Mouse (Mus musculus): ENCODE data around the gene Mxra8. TPM values are rescaled to one million over a fixed set of nuclear protein-coding genes. Genes with fewer than 3 reads are reported as not detected.

Mxra8 gene
- polyA plus RNA-seq (2016; fragmentation: Nextera tagmentation; extraction: Ambion mirVana): 40.6 and 40.7 TPM in 2 replicates

DNA sequence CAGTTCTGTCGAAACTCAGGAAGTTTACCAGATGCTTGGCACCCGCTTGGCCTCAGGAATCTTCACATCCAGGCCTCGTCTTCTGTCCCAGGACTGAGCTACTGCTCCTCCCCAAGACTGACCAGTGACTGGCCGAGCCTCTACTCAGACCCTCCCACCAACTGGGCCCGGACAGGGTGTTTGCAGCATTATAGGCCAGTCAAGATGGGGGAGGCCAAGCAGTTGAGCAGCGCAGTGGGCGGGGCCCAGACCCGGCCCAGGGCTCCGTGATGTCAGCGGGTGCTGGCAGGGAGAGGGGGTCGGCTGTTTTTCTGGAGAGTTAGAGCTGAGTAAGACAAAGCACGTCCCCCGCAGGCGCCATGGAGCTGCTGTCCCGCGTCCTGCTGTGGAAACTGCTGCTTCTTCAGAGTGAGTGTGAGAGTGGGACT lies at the start of gene Mxra8:
TSS of gene Mxra8 (plus strand) at position 198 of the 428 bp plus-strand sequence.
- peak; percentile 67 for ATAC-seq (ENCODE audit: low FRiP score)
- H3K4me2 ChIP-seq (replicated peaks): peak within 1 kb of the TSS; percentile 70
- WGBS: 2% methylated on average over 16 of the region's 16 CpGs
- H3K9ac ChIP-seq: peak within 1 kb of the TSS; percentile 62
- H3K27ac ChIP-seq: peak within 1 kb of the TSS; percentile 55; the same call in 1 of the 2 replicates
- H3K9me3 ChIP-seq (replicated peaks): no peaks in the 10 kb centered on the region
- H3K27me3 ChIP-seq: peaks cover 17% of the 10 kb centered on the region
- peaks cover 5% of the 10 kb centered on the region; the same call in 1 of the 2 replicates for H3K36me3 ChIP-seq
- H3K4me3 ChIP-seq: peak within 1 kb of the TSS; percentile 36
- H3K4me1 ChIP-seq: peaks cover 28% of the 10 kb centered on the region

DNA sequence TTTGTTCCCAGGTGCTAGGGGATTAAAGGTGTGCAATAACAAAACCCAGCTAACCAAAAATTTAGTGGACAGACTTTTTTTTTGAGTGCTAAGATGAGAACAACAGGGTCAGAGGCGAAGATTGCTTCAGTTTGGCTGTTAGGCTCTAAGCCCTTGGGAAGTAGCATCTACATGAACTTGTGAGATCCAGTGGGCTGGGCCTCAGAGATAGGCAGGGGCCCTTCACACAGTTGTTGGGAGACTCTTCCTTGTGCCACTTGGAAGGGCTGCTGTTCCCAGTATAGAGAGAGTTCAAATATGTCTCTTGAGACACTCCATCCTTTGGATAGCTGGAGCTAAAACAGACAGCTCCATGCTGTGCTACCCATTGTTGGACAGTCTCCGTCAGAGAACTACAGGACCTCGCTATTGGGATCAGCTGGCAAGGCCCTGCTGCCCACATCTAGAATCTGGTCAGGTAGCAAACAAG lies 49.4 kb upstream of the Mxra8 start, which contains the start of gene Ankrd65:
TSS of gene Ankrd65 (plus strand) at position 419 of the 469 bp plus-strand sequence.
- peaks cover 5% of the 10 kb centered on the region; the same call in 1 of the 2 replicates for H3K27me3 ChIP-seq
- no peak within 1 kb of the TSS for H3K4me3 ChIP-seq
- no peak for ATAC-seq (ENCODE audit: low FRiP score)
- no peaks in the 10 kb centered on the region for H3K9me3 ChIP-seq (replicated peaks)
- H3K4me2 ChIP-seq (replicated peaks): no peak within 1 kb of the TSS
- 71% methylated on average over 3 of the region's 3 CpGs for WGBS
- no peaks in the 10 kb centered on the region for H3K36me3 ChIP-seq
- peaks cover under 1% of the 10 kb centered on the region; the same call in 1 of the 2 replicates for H3K4me1 ChIP-seq
- no peak within 1 kb of the TSS for H3K27ac ChIP-seq
- no peak within 1 kb of the TSS for H3K9ac ChIP-seq

DNA sequence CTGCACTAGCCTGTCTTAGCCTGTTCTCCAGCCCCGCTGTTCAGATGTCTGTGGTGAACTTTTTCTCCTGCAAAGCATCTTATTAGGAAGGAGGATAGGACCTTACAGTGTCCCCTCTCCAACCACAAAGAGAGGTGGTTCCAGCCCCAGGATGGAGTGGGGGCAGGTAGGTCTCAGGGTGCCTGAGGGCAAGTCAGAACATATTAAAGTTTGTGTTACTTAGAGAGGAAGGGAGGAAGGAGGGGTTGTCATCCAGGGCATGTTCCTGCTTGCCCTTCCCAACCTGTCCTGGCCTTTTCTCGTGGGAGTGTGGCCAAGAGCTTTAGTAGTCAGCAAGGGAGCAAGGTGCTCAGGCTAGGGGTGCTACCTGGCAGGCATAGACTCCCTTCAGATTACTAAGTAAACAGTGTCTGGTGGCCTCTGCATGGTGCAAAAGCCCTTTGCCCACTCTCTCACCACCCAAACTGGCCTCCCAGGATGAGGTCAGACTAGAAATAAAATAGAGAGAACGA lies 48.8 kb upstream of the Mxra8 start:
- no peak overlapping the region for H3K9ac ChIP-seq
- no peak overlapping the region for H3K4me3 ChIP-seq
- H3K4me1 ChIP-seq: no peaks in the 10 kb centered on the region
- H3K27me3 ChIP-seq: peaks cover 5% of the 10 kb centered on the region; the same call in 1 of the 2 replicates
- no peak overlapping the region for H3K27ac ChIP-seq
- H3K36me3 ChIP-seq: no peaks in the 10 kb centered on the region
- H3K9me3 ChIP-seq (replicated peaks): no peaks in the 10 kb centered on the region
- 72% methylated on average over 3 of the region's 3 CpGs for WGBS
- ATAC-seq (ENCODE audit: low FRiP score): no peak
- H3K4me2 ChIP-seq (replicated peaks): no peak overlapping the region

DNA sequence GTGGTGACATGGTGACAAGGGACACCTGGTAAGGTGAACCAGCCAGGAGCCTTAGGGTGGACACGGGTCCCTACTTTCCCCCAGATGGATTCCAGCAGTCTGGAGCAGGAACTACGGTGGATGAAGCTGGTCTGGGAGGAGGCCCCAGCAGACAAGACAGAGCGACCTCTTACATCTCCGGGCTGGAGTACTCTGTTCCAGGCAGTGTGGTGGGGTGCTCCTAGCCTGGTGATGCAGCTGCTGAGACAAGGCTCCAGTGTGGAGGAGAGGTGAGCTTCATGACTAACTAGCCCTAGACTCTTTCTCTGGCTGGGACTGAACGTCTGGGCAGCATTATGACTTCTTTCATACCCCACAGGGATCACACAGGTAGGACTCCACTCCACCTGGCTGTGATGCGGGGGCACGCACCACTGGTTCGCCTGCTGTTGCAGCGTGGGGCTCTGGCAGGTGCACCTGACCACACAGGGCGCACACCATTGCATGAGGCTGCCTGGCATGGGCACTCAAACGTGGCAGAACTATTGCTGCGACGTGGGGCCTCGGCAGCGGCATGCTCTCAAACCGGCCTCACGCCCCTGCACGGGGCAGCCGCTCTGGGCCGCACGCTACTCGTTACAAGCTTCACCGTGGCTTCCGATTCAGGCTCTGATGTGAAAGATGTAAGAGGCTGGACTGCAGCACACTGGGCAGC lies 48.1 kb upstream of the Mxra8 start:
- H3K4me2 ChIP-seq (replicated peaks): no peak overlapping the region
- H3K9ac ChIP-seq: no peak overlapping the region
- H3K4me1 ChIP-seq: no peaks in the 10 kb centered on the region
- no peaks in the 10 kb centered on the region for H3K36me3 ChIP-seq
- no peaks in the 10 kb centered on the region for H3K9me3 ChIP-seq (replicated peaks)
- WGBS: 74% methylated on average over 24 of the region's 24 CpGs
- no peak overlapping the region for H3K4me3 ChIP-seq
- no peak for ATAC-seq (ENCODE audit: low FRiP score)
- no peak overlapping the region for H3K27ac ChIP-seq
- H3K27me3 ChIP-seq: peaks cover 7% of the 10 kb centered on the region; the same call in 1 of the 2 replicates

DNA sequence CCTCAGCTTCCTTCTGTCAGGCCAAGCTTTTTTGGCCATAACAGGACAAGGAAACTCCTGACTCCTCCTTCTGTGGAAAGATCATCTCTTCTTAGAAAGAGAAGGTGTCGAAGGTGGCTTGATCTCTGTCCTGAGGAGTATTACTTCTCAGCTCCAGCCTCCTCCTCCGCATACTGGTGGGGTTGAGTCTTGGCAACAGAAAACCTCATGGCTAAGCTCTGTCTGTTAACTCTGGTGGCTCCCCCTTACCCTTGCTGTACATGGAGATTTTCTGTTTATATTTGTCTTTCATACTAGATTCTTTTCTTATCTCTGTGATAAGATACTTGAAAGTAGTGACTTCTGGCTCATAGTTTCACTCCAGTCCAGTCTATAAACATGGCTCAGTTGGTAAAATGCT lies 45.8 kb upstream of the Mxra8 start:
- no peak for ATAC-seq (ENCODE audit: low FRiP score)
- H3K36me3 ChIP-seq: no peaks in the 10 kb centered on the region
- no peak overlapping the region for H3K9ac ChIP-seq
- H3K4me3 ChIP-seq: no peak overlapping the region
- H3K27ac ChIP-seq: no peak overlapping the region
- WGBS: 79% methylated on average over 2 of the region's 2 CpGs
- H3K9me3 ChIP-seq (replicated peaks): no peaks in the 10 kb centered on the region
- H3K27me3 ChIP-seq: peaks cover 7% of the 10 kb centered on the region; the same call in 1 of the 2 replicates
- no peak overlapping the region for H3K4me2 ChIP-seq (replicated peaks)
- no peaks in the 10 kb centered on the region for H3K4me1 ChIP-seq

DNA sequence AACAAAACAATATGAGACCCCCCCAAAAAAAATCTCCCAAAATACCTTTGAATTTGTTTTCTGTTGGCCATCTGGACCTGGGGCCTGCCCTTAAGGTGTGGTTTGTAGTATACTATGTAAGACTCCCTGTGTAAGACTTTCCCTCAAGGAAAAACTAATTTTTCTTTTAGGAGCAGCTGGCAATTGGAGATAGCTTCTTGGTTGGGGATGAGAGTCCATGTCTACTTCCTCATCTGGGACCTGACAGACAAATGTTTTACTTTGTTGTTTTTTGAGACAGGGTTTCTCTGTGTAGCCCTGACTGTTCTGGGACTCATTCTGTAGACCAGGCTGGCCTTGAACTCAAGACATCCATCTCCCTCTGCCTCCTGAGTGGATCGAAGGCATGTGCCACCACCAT lies 37.4 kb upstream of the Mxra8 start:
- Histone ChIP-seq H3K4me2 (replicated peaks) (no peak overlapping the region), H3K9me3 (replicated peaks) (no peaks in the 10 kb centered on the region), H3K4me1 (peaks cover 17% of the 10 kb centered on the region), H3K36me3 (peaks cover 6% of the 10 kb centered on the region; the same call in 1 of the 2 replicates), H3K27me3 (no peaks in the 10 kb centered on the region), H3K27ac (no peak overlapping the region), H3K4me3 (no peak overlapping the region), H3K9ac (no peak overlapping the region)
- ATAC-seq (ENCODE audit: low FRiP score): no peak
- 100% methylated on average over 1 of the region's 1 CpGs for WGBS

DNA sequence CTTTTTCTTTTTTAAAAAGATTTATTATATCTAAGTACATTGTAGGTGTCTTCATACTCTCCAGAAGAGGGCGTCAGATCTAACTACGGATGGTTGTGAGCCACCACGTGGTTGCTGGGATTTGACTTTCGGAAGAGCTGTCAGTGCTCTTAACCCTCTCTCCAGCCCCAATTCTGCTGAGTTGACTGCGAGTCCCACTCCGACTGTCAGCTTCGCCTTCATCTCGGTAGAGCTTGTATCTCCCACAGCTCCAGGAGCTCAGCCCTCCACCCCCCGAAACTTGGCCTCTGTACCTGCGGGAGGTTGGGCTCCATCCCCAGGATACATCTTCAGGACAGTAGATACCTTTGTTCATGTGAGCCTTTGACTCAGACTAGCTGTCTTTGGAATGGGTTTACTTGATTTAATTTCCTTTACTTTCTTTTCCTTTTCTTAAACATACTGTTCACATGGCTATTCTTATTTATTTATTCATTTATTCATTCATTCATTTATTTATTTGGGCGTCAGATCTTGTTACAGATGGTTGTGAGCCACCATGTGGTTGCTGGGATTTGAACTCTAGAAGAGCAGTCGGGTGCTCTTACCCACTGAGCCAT lies 36.6 kb upstream of the Mxra8 start, which contains the start of gene Mrpl20:
TSS of gene Mrpl20 (plus strand) at position 138 of the 599 bp plus-strand sequence.
- ATAC-seq (ENCODE audit: low FRiP score): peak; percentile 31; the same call in 1 of the 2 replicates
- no peaks in the 10 kb centered on the region for H3K27me3 ChIP-seq
- peak within 1 kb of the TSS; percentile 89 for H3K9ac ChIP-seq
- no peaks in the 10 kb centered on the region for H3K9me3 ChIP-seq (replicated peaks)
- H3K4me1 ChIP-seq: peaks cover 17% of the 10 kb centered on the region
- peak within 1 kb of the TSS; percentile 94 for H3K4me3 ChIP-seq
- 10% methylated on average over 12 of the region's 12 CpGs for WGBS
- H3K27ac ChIP-seq: peak within 1 kb of the TSS; percentile 73
- peak within 1 kb of the TSS; percentile 65 for H3K4me2 ChIP-seq (replicated peaks)
- H3K36me3 ChIP-seq: peaks cover 12% of the 10 kb centered on the region

DNA sequence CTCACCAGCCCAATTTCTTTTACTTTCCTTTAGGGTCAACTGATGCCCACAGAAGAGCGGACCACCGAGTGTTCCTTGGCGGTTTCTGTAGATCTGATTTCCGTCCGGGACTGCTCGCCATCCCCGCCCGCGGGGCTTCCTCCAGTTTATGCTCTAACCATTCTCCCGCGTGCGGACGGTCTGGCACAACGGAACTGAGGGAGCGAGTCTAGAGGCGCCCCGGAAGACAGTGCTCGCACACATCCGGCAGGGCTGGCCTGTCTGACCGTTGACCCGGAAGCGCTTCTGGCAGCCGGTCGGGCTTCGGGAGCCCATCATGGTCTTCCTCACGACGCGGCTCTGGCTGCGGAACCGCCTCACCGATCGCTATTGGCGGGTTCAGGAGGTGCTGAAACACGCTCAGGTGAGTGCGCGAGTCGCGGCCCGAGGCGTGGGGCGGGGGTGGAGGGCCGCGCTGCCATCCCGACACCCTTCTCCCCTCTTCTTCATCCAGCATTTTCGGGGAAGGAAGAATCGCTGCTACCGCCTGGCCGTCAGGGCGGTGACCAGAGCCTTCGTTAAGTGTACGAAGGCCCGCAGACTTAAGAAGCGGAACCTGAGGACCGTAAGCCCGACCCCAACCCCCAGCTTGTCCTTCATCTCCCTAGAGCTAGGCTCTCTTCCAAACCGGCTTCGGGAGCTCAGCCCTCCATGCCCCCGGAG lies 36.0 kb upstream of the Mxra8 start:
- peak overlapping the region; percentile 73 for H3K27ac ChIP-seq
- peaks cover 17% of the 10 kb centered on the region for H3K4me1 ChIP-seq
- peak; percentile 96 for ATAC-seq (ENCODE audit: low FRiP score)
- H3K27me3 ChIP-seq: no peaks in the 10 kb centered on the region
- no peaks in the 10 kb centered on the region for H3K9me3 ChIP-seq (replicated peaks)
- peak overlapping the region; percentile 65 for H3K4me2 ChIP-seq (replicated peaks)
- H3K9ac ChIP-seq: peak overlapping the region; percentile 89
- H3K36me3 ChIP-seq: peaks cover 19% of the 10 kb centered on the region
- under 1% methylated on average over 58 of the region's 58 CpGs for WGBS
- peak overlapping the region; percentile 94 for H3K4me3 ChIP-seq

DNA sequence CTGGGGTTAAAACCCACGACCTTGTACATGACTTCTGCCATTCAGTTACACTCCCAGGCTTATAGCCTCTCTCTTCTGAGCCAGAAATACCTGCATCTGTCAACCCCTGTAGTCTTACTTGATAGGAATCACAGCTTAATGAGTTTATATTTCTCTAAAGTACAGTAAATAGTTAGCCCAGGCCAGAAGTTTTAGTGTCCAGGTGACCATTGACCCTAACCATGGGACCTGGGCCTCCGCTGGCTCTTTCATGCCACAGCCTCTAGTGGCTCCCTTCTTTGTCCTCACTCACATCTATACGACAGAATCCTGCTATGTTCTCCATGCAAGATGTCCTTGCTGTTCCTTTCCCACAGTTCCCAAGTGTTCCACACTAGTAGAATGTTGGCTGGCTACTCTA lies 31.6 kb upstream of the Mxra8 start:
- 87% methylated on average over 3 of the region's 3 CpGs for WGBS
- no peak overlapping the region for H3K4me2 ChIP-seq (replicated peaks)
- H3K4me1 ChIP-seq: peaks cover 24% of the 10 kb centered on the region
- no peak overlapping the region for H3K9ac ChIP-seq
- H3K36me3 ChIP-seq: peaks cover 46% of the 10 kb centered on the region
- no peak overlapping the region for H3K4me3 ChIP-seq
- H3K27me3 ChIP-seq: no peaks in the 10 kb centered on the region
- no peak for ATAC-seq (ENCODE audit: low FRiP score)
- no peak overlapping the region for H3K27ac ChIP-seq
- no peaks in the 10 kb centered on the region for H3K9me3 ChIP-seq (replicated peaks)

DNA sequence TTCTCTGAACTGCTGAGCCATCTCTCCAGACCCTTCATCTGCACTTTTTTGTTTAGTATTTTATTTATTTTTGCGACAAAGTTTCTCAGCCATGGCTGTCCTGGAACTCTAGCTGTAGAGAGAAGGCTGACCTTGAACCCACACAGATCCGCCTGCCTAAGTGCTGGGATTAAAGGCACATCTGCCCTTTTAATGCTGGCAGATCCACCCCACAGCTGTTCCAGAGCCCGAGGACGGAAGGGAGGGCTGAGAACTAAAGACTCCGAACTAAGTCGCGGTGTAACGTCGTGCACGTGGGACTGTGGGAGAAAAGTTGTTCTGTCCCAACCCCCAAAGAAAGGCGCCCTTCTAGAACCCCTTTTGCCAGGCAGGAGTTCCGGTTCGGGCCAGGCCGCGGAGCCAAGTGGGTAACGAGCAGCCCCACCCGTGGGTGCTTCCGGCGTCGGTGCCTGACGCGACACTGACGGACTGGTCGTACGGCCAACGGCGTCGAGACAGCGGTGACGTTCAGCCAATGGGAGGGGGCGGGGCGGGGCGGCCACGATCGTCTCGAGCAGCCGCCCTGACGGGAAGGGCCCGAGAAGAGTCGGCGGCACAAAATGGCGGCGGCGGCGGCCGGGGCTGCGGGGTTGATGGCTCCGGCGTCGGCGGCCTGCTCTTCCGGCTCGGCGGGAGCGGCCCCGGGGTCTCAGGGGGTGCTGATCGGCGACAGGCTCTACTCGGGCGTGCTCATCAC lies 27.4 kb upstream of the Mxra8 start, which contains the start of gene Ccnl2:
TSS of gene Ccnl2 (plus strand) at position 561 of the 736 bp plus-strand sequence.
- H3K27me3 ChIP-seq: no peaks in the 10 kb centered on the region

DNA sequence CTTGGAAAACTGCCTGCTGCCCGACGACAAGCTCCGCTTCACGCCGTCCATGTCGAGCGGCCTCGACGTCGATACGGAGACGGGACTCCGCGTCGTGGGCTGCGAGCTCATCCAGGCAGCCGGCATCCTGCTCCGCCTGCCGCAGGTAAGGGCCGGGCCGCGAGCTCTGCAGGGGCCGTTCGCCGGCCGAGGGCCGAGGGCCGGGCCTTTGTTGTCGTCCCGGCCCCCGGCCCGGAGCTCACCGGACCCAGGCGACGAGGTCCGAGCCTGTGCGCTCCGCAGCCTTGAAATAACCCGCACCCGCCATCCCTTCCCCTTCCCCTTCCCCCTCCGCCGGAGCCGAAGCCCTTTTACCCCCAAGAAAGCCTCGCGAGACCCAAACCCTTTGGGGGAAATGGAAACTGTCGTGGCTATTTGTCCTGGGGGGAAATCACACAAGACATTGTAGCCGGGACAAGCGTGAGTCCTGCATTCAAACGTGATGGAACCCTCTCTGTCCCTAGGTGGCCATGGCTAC lies 26.8 kb upstream of the Mxra8 start:
- 0% methylated on average over 49 of the region's 49 CpGs for WGBS
- Histone ChIP-seq H3K4me2 (replicated peaks) (peak overlapping the region; percentile 82), H3K9me3 (replicated peaks) (no peaks in the 10 kb centered on the region), H3K9ac (peak overlapping the region; percentile 98), H3K4me3 (peak overlapping the region; percentile 92), H3K36me3 (peaks cover 72% of the 10 kb centered on the region), H3K27ac (peak overlapping the region; percentile 85), H3K27me3 (no peaks in the 10 kb centered on the region), H3K4me1 (peaks cover 25% of the 10 kb centered on the region)
- peak; percentile 53 for ATAC-seq (ENCODE audit: low FRiP score)

More for the DNA sequence above, 27.4 kb upstream of the Mxra8 start, which contains the start of gene Ccnl2:
- Histone ChIP-seq H3K36me3 (peaks cover 72% of the 10 kb centered on the region), H3K27ac (peak within 1 kb of the TSS; percentile 88), H3K9me3 (replicated peaks) (no peaks in the 10 kb centered on the region), H3K9ac (peak within 1 kb of the TSS; percentile 98), H3K4me3 (peak within 1 kb of the TSS; percentile 92), H3K4me1 (peaks cover 25% of the 10 kb centered on the region), H3K4me2 (replicated peaks) (peak within 1 kb of the TSS; percentile 82)
- under 1% methylated on average over 41 of the region's 60 CpGs for WGBS
- peak; percentile 99 for ATAC-seq (ENCODE audit: low FRiP score)

Data from hindbrain, embryonic 12.5 days (tissue).